Mouse (Mus musculus) MEL (cell line): ENCODE results near the gene Kctd10. TPM values are rescaled to one million over a fixed set of nuclear protein-coding genes. Genes with fewer than 3 reads are reported as not detected.

Experiments
- DNase-seq: peaks from one replicate; pipeline ENCODE4 v3.0.0; 2011; ENCODE audit warnings: low read depth, low spot score
- H3K27ac ChIP-seq: 2 replicates; pipeline ENCODE4 v1.5.1; 2012; ENCODE audit warnings: low read depth, mild to moderate bottlenecking, control low read depth, low read length, moderate library complexity; ENCODE audit not compliant: control insufficient read depth
- H3K27me3 ChIP-seq, 2 experiments: fragments of 150-350 bp in 1 of 2; sonication (generic) in 1 of 2; 2 replicates each; pipeline ENCODE4 v1.6.1; 2012; ENCODE audit warnings: low read length in 2 of 2, mild to moderate bottlenecking in 2 of 2, improper control_type of control experiment in 1 of 2, moderate library complexity in 1 of 2; ENCODE audit not compliant: insufficient read depth in 2 of 2, control insufficient read depth in 1 of 2
- H3K36me3 ChIP-seq, 2 experiments: 2 replicates each; pipeline ENCODE4 v1.6.1; 2012 to 2014; ENCODE audit warnings: low read length in 2 of 2, improper control_type of control experiment in 1 of 2, inconsistent platforms in 1 of 2, mild to moderate bottlenecking in 1 of 2; ENCODE audit not compliant: insufficient read depth in 2 of 2, control insufficient read depth in 1 of 2
- H3K4me1 ChIP-seq, 2 experiments: fragments of 150-350 bp in 1 of 2; sonication (generic) in 1 of 2; 2 replicates each; pipeline ENCODE4 v1.6.1; 2012; ENCODE audit warnings: low read length in 2 of 2, improper control_type of control experiment in 1 of 2, mild to moderate bottlenecking in 1 of 2; ENCODE audit not compliant: insufficient read depth in 2 of 2, control insufficient read depth in 1 of 2
- H3K4me3 ChIP-seq, 2 experiments: fragments of 150-350 bp in 1 of 2; sonication (generic) in 1 of 2; 2 replicates each; pipeline ENCODE4 v1.5.1; 2012; ENCODE audit warnings: low read depth in 2 of 2, low read length in 2 of 2, mild to moderate bottlenecking in 2 of 2, moderate library complexity in 2 of 2, control low read depth in 1 of 2, improper control_type of control experiment in 1 of 2; ENCODE audit not compliant: control insufficient read depth in 1 of 2, insufficient read depth in 1 of 2
- H3K79me2 ChIP-seq: 2 replicates; pipeline ENCODE4 v1.6.1; 2012; ENCODE audit warnings: mild to moderate bottlenecking, low read length, moderate library complexity; ENCODE audit not compliant: control insufficient read depth, poor library complexity, insufficient read depth
- H3K9ac ChIP-seq: 2 replicates; pipeline ENCODE4 v1.6.1; 2012; ENCODE audit warnings: low read depth, mild to moderate bottlenecking, control low read depth, low read length, moderate library complexity; ENCODE audit not compliant: control insufficient read depth, poor library complexity, severe bottlenecking
- H3K9me3 ChIP-seq: fragments of 150-350 bp; sonication (generic); replicated peaks from 2 replicates; pipeline ENCODE4 v1.6.1; 2012; ENCODE audit warnings: mild to moderate bottlenecking, low read length, improper control_type of control experiment, moderate library complexity; ENCODE audit not compliant: insufficient read depth
- BHLHE40 ChIP-seq: IDR thresholded peaks from 2 replicates; pipeline ENCODE4 v1.6.1; 2012; ENCODE audit warnings: low read depth, mild to moderate bottlenecking, inconsistent platforms, low read length, improper control_type of control experiment, borderline replicate concordance
- CHD1 ChIP-seq: IDR thresholded peaks from 2 replicates; pipeline ENCODE4 v1.6.1; 2012; ENCODE audit warnings: low read depth, mild to moderate bottlenecking, inconsistent platforms, low read length, improper control_type of control experiment
- CHD2 ChIP-seq: IDR thresholded peaks from 2 replicates; pipeline ENCODE4 v1.6.1; 2011; ENCODE audit warnings: low read length, improper control_type of control experiment
- E2F4 ChIP-seq: IDR thresholded peaks from 2 replicates; pipeline ENCODE4 v1.6.1; 2011; ENCODE audit warnings: low read depth, low read length, improper control_type of control experiment, borderline replicate concordance
- ELF1 ChIP-seq: IDR thresholded peaks from 2 replicates; pipeline ENCODE4 v1.6.1; 2014; ENCODE audit warnings: low read depth, mild to moderate bottlenecking, inconsistent platforms, low read length, improper control_type of control experiment, moderate library complexity
- EP300 ChIP-seq, 2 experiments: IDR thresholded peaks; 2 replicates each; pipeline ENCODE4 v1.6.1; 2011; ENCODE audit warnings: improper control_type of control experiment in 2 of 2, low read length in 2 of 2, low read depth in 1 of 2, mild to moderate bottlenecking in 1 of 2
- ETS1 ChIP-seq: IDR thresholded peaks from 2 replicates; pipeline ENCODE4 v1.6.1; 2012; ENCODE audit warnings: low read depth, mild to moderate bottlenecking, inconsistent platforms, low read length, improper control_type of control experiment, moderate library complexity
- JUND ChIP-seq: IDR thresholded peaks from 2 replicates; pipeline ENCODE4 v1.6.1; 2011; ENCODE audit warnings: low read depth, mild to moderate bottlenecking, improper control_type of control experiment, low read length
- MAFK ChIP-seq: IDR thresholded peaks from 2 replicates; pipeline ENCODE4 v1.6.1; 2011; ENCODE audit warnings: low read depth, mild to moderate bottlenecking, low read length, improper control_type of control experiment, borderline replicate concordance
- MAZ ChIP-seq: IDR thresholded peaks from 2 replicates; pipeline ENCODE4 v1.6.1; 2012; ENCODE audit warnings: low read depth, mild to moderate bottlenecking, inconsistent platforms, low read length, improper control_type of control experiment
- MEF2A ChIP-seq: IDR thresholded peaks from 2 replicates; pipeline ENCODE4 v1.6.1; 2014; ENCODE audit warnings: low read depth, mild to moderate bottlenecking, inconsistent platforms, low read length, improper control_type of control experiment; ENCODE audit not compliant: poor library complexity, insufficient replicate concordance, severe bottlenecking; ENCODE audit errors: extremely low read depth
- MXI1 ChIP-seq: IDR thresholded peaks from 2 replicates; pipeline ENCODE4 v1.6.1; 2011; ENCODE audit warnings: mild to moderate bottlenecking, low read depth, low read length, improper control_type of control experiment
- MYB ChIP-seq: IDR thresholded peaks from 2 replicates; pipeline ENCODE4 v1.6.1; 2011; ENCODE audit warnings: mild to moderate bottlenecking, low read depth, low read length, improper control_type of control experiment
- MYC ChIP-seq: IDR thresholded peaks from 2 replicates; pipeline ENCODE4 v1.6.1; 2011; ENCODE audit warnings: low read depth, mild to moderate bottlenecking, low read length, improper control_type of control experiment, moderate library complexity
- NRF1 ChIP-seq: IDR thresholded peaks from 2 replicates; pipeline ENCODE4 v1.6.1; 2014; ENCODE audit warnings: low read depth, mild to moderate bottlenecking, inconsistent platforms, low read length, improper control_type of control experiment, moderate library complexity; ENCODE audit not compliant: poor library complexity, insufficient read depth, severe bottlenecking
- POLR2A ChIP-seq, 2 experiments: IDR thresholded peaks; 2 replicates each; pipeline ENCODE4 v1.6.1; 2011 to 2012; ENCODE audit warnings: low read length in 2 of 2, mild to moderate bottlenecking in 2 of 2, control low read depth in 1 of 2, improper control_type of control experiment in 1 of 2, low read depth in 1 of 2, moderate library complexity in 1 of 2; ENCODE audit not compliant: control insufficient read depth in 1 of 2, insufficient read depth in 1 of 2, poor library complexity in 1 of 2
- POLR2AphosphoS2 ChIP-seq: IDR thresholded peaks from 2 replicates; pipeline ENCODE4 v1.6.1; 2011; ENCODE audit warnings: low read length, improper control_type of control experiment
- POLR2AphosphoS5 ChIP-seq: IDR thresholded peaks from 2 replicates; pipeline ENCODE4 v1.6.1; 2012; ENCODE audit warnings: low read depth, borderline replicate concordance, mild to moderate bottlenecking, inconsistent platforms, low read length, moderate library complexity, mixed read lengths
- RAD21 ChIP-seq: IDR thresholded peaks from 2 replicates; pipeline ENCODE4 v1.6.1; 2011; ENCODE audit warnings: mild to moderate bottlenecking, low read depth, low read length, improper control_type of control experiment
- RCOR1 ChIP-seq: IDR thresholded peaks from 2 replicates; pipeline ENCODE4 v1.6.1; 2012; ENCODE audit warnings: low read depth, mild to moderate bottlenecking, inconsistent platforms, low read length, improper control_type of control experiment
- SIN3A ChIP-seq: IDR thresholded peaks from 2 replicates; pipeline ENCODE4 v1.6.1; 2012; ENCODE audit warnings: low read length, improper control_type of control experiment, inconsistent platforms
- SMC3 ChIP-seq: IDR thresholded peaks from 2 replicates; pipeline ENCODE4 v1.6.1; 2011; ENCODE audit warnings: low read depth, low read length, improper control_type of control experiment
- TAL1 ChIP-seq: IDR thresholded peaks from 2 replicates; pipeline ENCODE4 v1.6.1; 2012; ENCODE audit warnings: mild to moderate bottlenecking, inconsistent platforms, low read length, moderate library complexity, mixed read lengths
- TBP ChIP-seq: IDR thresholded peaks from 2 replicates; pipeline ENCODE4 v1.8.0; 2011; ENCODE audit warnings: low read depth, low read length, improper control_type of control experiment
- TCF12 ChIP-seq: IDR thresholded peaks from 2 replicates; pipeline ENCODE4 v1.6.1; 2014; ENCODE audit warnings: low read depth, mild to moderate bottlenecking, inconsistent platforms, low read length, improper control_type of control experiment, moderate library complexity
- UBTF ChIP-seq: IDR thresholded peaks from 2 replicates; pipeline ENCODE4 v1.6.1; 2012; ENCODE audit warnings: low read depth, mild to moderate bottlenecking, inconsistent platforms, low read length, improper control_type of control experiment, moderate library complexity, borderline replicate concordance; ENCODE audit not compliant: insufficient read depth
- ZC3H11A ChIP-seq: IDR thresholded peaks from 2 replicates; pipeline ENCODE4 v1.6.1; 2012; ENCODE audit warnings: low read depth, mild to moderate bottlenecking, inconsistent platforms, low read length, improper control_type of control experiment
- ZKSCAN1 ChIP-seq: IDR thresholded peaks from 2 replicates; pipeline ENCODE4 v1.6.1; 2012; ENCODE audit warnings: low read depth, mild to moderate bottlenecking, inconsistent platforms, low read length, improper control_type of control experiment, moderate library complexity
- ZMIZ1 ChIP-seq: IDR thresholded peaks from 2 replicates; pipeline ENCODE4 v1.6.1; 2012; ENCODE audit warnings: low read depth, mild to moderate bottlenecking, inconsistent platforms, low read length, improper control_type of control experiment, moderate library complexity
- ZNF384 ChIP-seq: IDR thresholded peaks from 2 replicates; pipeline ENCODE4 v1.6.1; 2012; ENCODE audit warnings: low read depth, mild to moderate bottlenecking, inconsistent platforms, low read length, improper control_type of control experiment
- polyA plus RNA-seq, 2 experiments: library from polyadenylated mRNA; stranded (reverse) in 1 of 2; unstranded in 1 of 2; fragments of >175 nt in 1 of 2; fragments of >200 nt in 1 of 2; gene quantifications; 2 replicates each; pipeline versions ENCODE4 v1.2.1 to v1.2.4; 2012; ENCODE audit warnings: low replicate concordance in 2 of 2, low read depth in 1 of 2; ENCODE audit not compliant: insufficient read length in 2 of 2, insufficient read depth in 1 of 2, missing spikeins in 1 of 2
- total RNA-seq: library from RNA; depleted of rRNA; stranded (reverse); fragments of 300-350 nt; gene quantifications from 2 replicates; pipeline ENCODE4 v1.2.3, GENCODE M21; 2012

Kctd10 gene
- total and polyA plus RNA-seq, 3 experiments: 42.2 to 47.8 TPM; not detected in 1

DNA sequence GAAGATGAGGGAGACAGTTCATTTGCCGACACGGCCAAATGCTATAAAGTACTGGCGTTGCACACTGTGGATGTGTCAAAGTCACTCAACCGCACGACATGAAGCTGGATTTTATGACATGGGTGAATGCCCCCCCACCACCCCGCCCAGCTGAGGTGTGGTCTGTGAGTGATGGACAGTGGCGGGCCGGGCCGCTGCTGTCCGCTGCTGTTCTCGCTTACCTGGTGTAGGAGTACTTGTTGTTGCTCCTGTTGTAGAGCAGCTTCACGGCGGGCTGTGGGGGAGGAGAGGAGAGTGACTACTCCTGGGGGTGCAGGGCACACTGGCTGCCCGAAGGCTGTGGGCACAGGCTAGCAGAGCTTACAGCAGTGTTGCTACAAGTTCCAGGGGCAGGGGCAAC, 12.2 kb downstream of the Kctd10 start:
- DNase-seq: no peak
- Histone ChIP-seq H3K27ac (no peak overlapping the region), H3K36me3 (peaks cover 8 to 24% of the 10 kb centered on the region in 2 experiments; a peak in 3 of 4 replicates), H3K9me3 (no peaks in the 10 kb centered on the region), H3K4me1 (peaks cover 15 to 38% of the 10 kb centered on the region in 2 experiments), H3K9ac (no peak overlapping the region), H3K79me2 (no peaks in the 10 kb centered on the region), H3K4me3 (no peak overlapping the region), H3K27me3 (no peaks in the 10 kb centered on the region)
- TF ChIP-seq CHD2 (no peak), UBTF (no peak), MAFK (no peak), MEF2A (no peak), JUND (no peak), ELF1 (no peak), RCOR1 (no peak)

DNA sequence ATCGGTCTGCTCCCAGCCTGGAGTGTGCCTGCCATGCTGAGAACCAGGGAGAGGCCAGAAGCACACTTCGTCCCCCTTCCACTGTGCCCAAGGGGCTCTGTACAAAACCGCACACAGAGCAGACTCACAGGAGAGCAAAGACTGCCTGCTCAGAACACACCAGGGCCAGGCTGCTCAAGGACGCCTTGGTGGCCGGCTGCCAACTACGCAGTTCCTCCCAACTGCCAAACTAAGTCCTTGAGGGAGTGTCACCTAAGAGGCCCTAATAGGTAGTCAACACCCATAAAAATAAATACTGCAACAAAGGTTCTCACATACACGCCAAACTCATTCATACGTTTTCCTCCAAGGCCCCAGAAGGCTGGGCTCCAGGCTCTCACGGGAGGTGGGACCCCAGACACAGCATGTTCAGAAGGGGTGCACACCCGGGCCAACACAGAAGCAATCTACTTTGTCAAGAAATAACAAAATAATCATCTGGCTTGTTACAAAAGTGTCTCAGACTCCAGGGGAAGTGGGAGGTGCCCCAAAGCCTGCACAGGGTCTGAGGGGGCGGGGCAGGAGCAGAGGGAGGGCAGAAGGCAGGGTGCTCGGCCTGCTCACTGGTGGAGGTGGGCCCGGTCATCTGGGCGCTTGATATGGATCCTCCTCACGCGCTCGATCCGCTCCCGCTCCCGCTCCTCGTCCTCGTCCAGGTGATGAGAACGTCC, 15.1 kb downstream of the Kctd10 start:
- Histone ChIP-seq H3K36me3 (peaks cover 5 to 7% of the 10 kb centered on the region in 2 experiments; a peak in 3 of 4 replicates), H3K27me3 (no peaks in the 10 kb centered on the region), H3K27ac (peak overlapping the region; percentile 67), H3K9ac (peak overlapping the region; percentile 26), H3K79me2 (no peaks in the 10 kb centered on the region), H3K9me3 (no peaks in the 10 kb centered on the region), H3K4me3 (no peak overlapping the region; a peak in 1 of 4 replicates), H3K4me1 (peaks cover 11 to 13% of the 10 kb centered on the region in 2 experiments)
- DNase-seq: peak; percentile 92
- TF ChIP-seq POLR2AphosphoS5 (no peak), MYB (peak; percentile 64; the same call in 1 of the 2 replicates), MYC (no peak), TAL1 (no peak), RAD21 (no peak), ZMIZ1 (no peak; the same call in 1 of the 2 replicates), MAZ (no peak), BHLHE40 (no peak), RCOR1 (no peak), SMC3 (no peak), MAFK (no peak), ZKSCAN1 (no peak), EP300 (IDR thresholded peaks at IDR 0.05; ENCODE audit: low read depth in 1 of 2, low read length in 2 of 2) (peak in 1 of 2 experiments; percentile 53; a peak in 1 of 4 replicates), NRF1 (peak; percentile 27; the same call in 1 of the 2 replicates), SIN3A (peak; percentile 62; the same call in 1 of the 2 replicates), ETS1 (0 out of 2 replicates have a peak, but pooled peaks have one; percentile 20), ZNF384 (no peak), ELF1 (no peak), TCF12 (peak; percentile 22; the same call in 1 of the 2 replicates), MXI1 (peak; percentile 55), ZC3H11A (no peak), TBP (no peak), CHD1 (no peak), E2F4 (no peak), POLR2A (IDR thresholded peaks at IDR 0.05; ENCODE audit: control insufficient read depth in 1 of 2, insufficient read depth in 1 of 2, low read depth in 1 of 2, low read length in 2 of 2, poor library complexity in 1 of 2) (no peak), UBTF (no peak), POLR2AphosphoS2 (no peak)
